Mouse (Mus musculus): ENCODE measurements around the gene Fscb.

Gene Fscb

GRCm38 (mm10) chr12:64474590-64474989 lies at the start of gene Fscb:
Fscb (minus strand) TSS chr12:64474690.
- in situ Hi-C loops (cut with MboI; ENCODE audit: low sequenced_read_pairs), result no loop called here

DNA sequence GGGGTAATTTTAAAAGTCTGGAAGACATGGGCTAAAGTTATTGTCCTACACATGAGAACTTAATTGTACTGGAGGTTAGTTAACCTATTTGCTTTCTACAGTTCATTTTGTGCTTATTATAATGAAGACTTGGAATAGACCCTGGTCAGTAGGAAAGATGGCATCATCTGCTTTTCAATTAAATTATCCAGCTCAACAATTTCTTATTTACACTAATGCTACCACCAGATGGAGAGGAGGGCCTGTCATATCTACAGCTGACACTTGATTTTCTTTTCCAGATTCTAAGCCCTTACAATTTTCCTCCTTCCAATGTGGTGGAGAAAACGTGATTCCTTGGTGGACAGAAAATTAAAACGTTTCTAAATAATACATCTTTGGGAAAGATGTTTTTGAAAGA lies 42.3 kb upstream of the Fscb start:
- in situ Hi-C loops (cut with MboI; ENCODE audit: low sequenced_read_pairs), result no loop called here

GRCm38 (mm10) chr12:64513439-64513838 lies 38.9 kb upstream of the Fscb start:
- in situ Hi-C loops (cut with MboI; ENCODE audit: low sequenced_read_pairs), result no loop called here

DNA sequence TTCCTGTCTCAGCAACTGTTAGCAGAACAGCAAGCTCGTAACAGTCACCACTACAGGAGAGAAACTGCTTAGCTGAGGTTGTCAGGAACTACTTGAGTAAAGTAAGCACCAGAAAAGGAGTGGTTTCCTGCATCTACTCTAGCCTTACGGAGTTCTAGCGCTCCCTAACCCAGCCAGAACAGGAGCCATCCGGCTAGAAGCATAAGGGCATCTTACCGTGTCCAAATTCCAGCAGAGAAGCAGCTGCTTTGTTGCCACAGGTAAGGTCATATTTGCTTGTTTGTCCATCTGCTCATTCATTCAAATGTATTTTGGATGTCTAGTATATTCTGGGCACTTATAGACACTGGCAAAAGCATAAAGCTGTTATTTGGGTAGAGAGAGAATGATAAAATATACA lies 23.2 kb upstream of the Fscb start:
- in situ Hi-C loops (cut with MboI; ENCODE audit: low sequenced_read_pairs), result no loop called here

GRCm38 (mm10) chr12:64473615-64474014 lies 875 bp downstream of the Fscb start:
- in situ Hi-C loops (cut with MboI; ENCODE audit: low sequenced_read_pairs), result no loop called here

DNA sequence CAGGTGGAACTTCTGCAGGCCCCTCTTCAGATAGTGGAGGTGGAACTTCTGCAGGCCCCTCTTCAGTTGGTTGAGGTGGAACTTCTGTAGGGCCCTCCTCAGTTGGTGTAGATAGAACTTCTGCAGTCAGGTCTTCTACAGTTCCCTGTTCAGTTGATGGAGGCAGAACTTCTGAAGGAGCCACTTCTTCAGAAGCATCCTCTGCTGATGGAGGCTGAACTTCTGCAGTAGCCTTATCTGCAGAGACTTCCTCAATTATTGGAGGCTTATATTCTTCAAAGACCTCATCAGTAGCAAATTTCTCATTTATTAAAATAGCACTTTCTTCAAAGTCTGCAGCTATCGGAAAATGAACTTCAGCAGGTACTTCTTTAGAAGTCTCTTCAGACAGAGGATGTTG lies 1.4 kb downstream of the Fscb start:
- in situ Hi-C loops (cut with MboI; ENCODE audit: low sequenced_read_pairs), result no loop called here

DNA sequence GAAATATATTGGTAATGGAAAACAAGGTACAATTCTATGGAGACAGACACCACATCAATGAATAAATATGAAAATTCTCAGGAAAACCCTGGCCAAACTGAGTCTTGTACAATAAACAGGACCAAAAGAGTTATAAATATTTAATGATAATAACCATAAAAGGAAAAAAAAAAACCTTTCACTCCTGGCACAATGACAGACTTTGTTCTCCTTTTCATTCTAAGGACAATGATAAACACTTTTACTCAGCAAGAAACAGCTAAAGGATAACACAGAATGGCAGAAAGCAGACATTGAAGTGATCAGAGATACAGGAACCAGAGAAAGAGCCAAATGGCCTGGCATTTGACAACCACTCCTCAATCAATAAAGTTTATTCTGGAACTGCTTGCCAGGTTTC lies 19.3 kb downstream of the Fscb start:
- in situ Hi-C loops (cut with MboI; ENCODE audit: low sequenced_read_pairs), result no loop called here

DNA sequence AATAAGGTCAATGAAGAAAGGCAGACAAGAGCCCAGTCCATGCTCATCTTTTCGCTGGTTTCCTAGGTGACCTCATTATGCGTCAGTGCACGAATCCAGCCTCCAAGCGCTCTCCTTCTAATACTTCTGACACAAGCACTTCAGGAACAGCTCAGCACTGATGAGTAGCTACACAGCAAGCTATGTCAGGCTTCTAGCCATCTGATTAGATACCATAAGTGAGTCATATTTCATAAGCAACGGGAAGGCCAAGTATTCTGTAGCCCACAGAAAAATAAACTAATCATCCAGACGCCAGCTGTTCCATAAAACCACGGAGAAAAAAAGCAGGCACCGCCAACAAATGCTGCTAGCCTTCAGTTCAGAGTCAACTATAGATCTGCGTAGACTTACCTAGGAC lies 24.6 kb downstream of the Fscb start:
- in situ Hi-C loops (cut with MboI; ENCODE audit: low sequenced_read_pairs), result no loop called here

GRCm38 (mm10) chr12:64436675-64437074 lies 37.8 kb downstream of the Fscb start:
- in situ Hi-C loops (cut with MboI; ENCODE audit: low sequenced_read_pairs), result no loop called here

Measured in CH12F3 (cell line).